Mouse (Mus musculus) kidney, postnatal 0 days (tissue): ENCODE results near the gene Chchd4. TPM values are rescaled to one million over a fixed set of nuclear protein-coding genes. Genes with fewer than 3 reads are reported as not detected.
A peak's percentile ranks its signal among the peaks of the same experiment; 100 is the strongest.

ENCODE experiments used
- ATAC-seq: fragments of 200-750 bp; cut with Nextera tagmentation; replicated peaks from 2 replicates; pipeline ENCODE4 v1.8.0; 2017; ENCODE audit warnings: low read depth, moderate number of reproducible peaks, moderate TSS enrichment, moderate library complexity; ENCODE audit not compliant: low FRiP score
- DNase-seq: peaks from one replicate; pipeline ENCODE4 v3.0.0-alpha.2; 2016; ENCODE audit warnings: low spot score
- H3K27ac ChIP-seq: fragments of 300-500 bp; sonication (generic); 2 replicates; pipeline ENCODE4 v1.5.1; 2014; ENCODE audit warnings: mild to moderate bottlenecking
- H3K27me3 ChIP-seq: fragments of 300-500 bp; sonication (generic); 2 replicates; pipeline ENCODE4 v1.6.1; 2014; ENCODE audit warnings: low read length, mixed read lengths; ENCODE audit not compliant: insufficient read depth
- H3K36me3 ChIP-seq: fragments of 300-500 bp; sonication (generic); 2 replicates; pipeline ENCODE4 v1.6.1; 2014; ENCODE audit warnings: low read length, mixed read lengths; ENCODE audit not compliant: insufficient read depth
- H3K4me1 ChIP-seq: fragments of 300-500 bp; sonication (generic); replicated peaks from 2 replicates; pipeline ENCODE4 v1.6.1; 2014; ENCODE audit warnings: antibody characterized with exemption, low read length, mixed read lengths; ENCODE audit not compliant: insufficient read depth
- H3K4me2 ChIP-seq: fragments of 300-500 bp; sonication (generic); 2 replicates; pipeline ENCODE4 v1.6.1; 2014; ENCODE audit warnings: mild to moderate bottlenecking, low read length, moderate library complexity, mixed read lengths
- H3K4me3 ChIP-seq: fragments of 300-500 bp; sonication (generic); replicated peaks from 2 replicates; pipeline ENCODE4 v1.5.1; 2014; ENCODE audit warnings: low read depth, low read length
- H3K9ac ChIP-seq: fragments of 300-500 bp; sonication (generic); 2 replicates; pipeline ENCODE4 v1.6.1; 2014; ENCODE audit warnings: low read depth, low read length
- H3K9me3 ChIP-seq: fragments of 300-500 bp; sonication (generic); replicated peaks from 2 replicates; pipeline ENCODE4 v1.6.1; 2016; ENCODE audit warnings: low read length, inconsistent platforms, mixed read lengths
- CTCF ChIP-seq: IDR thresholded peaks from 2 replicates; pipeline ENCODE4 v1.5.1; 2016; ENCODE audit warnings: antibody characterized with exemption, low read depth, mild to moderate bottlenecking, moderate library complexity
- WGBS: fragments of 180-500 bp; shearing (Covaris S2); extraction: QIAGEN DNeasy Blood & Tissue Kit; methylation state at CpG from one replicate; pipeline ENCODE4 v1.1.7; 2014; 5-methylcytosine and 5-hydroxymethylcytosine counted together
- polyA plus RNA-seq: library from polyadenylated mRNA; unstranded; fragments of >200 nt; fragmentation: Nextera tagmentation; extraction: Ambion mirVana; gene quantifications from 2 replicates; pipeline ENCODE4 v1.2.1, GENCODE M21; 2015

Gene Chchd4
- polyA plus RNA-seq, 1 experiment from 2014 or later, result 28.0 TPM

DNA sequence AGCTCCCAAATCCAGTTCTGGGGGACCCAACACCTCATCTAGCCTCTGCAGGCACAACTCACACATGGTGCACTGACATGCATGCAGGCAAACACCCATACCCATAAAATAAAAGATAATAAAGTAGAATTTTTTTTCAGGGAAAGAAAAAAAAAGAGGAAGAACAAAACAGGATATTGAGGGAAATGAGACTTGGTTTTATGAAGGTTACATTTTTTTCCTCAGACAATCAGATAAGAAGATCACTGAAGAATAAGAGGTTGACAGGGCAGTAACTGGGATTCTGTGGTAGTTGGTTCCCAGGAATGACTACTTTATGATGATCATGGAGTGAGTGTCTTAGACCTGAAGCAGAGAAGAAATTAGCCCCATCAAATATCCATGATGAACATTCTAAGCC lies 40.8 kb upstream of the Chchd4 start:
- Histone ChIP-seq H3K9ac (no peak overlapping the region), H3K4me3 (no peak overlapping the region), H3K4me1 (peaks cover 7% of the 10 kb centered on the region; the same call in 1 of the 2 replicates), H3K4me2 (peak overlapping the region; percentile 64), H3K27me3 (no peaks in the 10 kb centered on the region), H3K27ac (no peak overlapping the region), H3K36me3 (peaks cover 7% of the 10 kb centered on the region; the same call in 1 of the 2 replicates), H3K9me3 (no peaks in the 10 kb centered on the region)
- no peak for DNase-seq
- TF ChIP-seq CTCF, result no peak
- no peak for ATAC-seq

DNA sequence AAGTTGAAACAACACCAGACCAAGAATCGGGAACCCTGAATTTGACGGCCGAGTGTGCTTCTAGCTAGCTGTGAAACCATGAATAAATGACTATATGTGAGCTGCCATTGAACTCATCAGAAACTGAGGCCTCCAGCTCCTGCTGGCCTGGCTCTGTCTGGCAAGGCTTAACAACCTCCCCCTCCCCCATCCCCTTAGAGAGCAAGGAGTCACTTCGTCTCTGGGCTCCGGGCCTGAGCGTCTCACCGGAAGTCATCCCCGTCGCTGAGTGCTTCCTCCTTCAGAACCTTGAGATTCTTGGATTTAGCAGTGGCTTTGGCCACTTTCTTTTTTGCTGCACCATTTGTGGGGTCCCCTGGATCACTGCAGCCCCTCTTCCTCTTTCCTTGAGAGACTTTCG lies 36.9 kb upstream of the Chchd4 start:
- TF ChIP-seq CTCF, result no peak
- H3K36me3 ChIP-seq, result peaks cover 27% of the 10 kb centered on the region
- H3K9ac ChIP-seq, result no peak overlapping the region
- 67% methylated on average over 10 of the region's 10 CpGs for WGBS
- no peaks in the 10 kb centered on the region; the same call in 1 of the 2 replicates for H3K4me1 ChIP-seq
- H3K9me3 ChIP-seq, result no peaks in the 10 kb centered on the region
- no peak for DNase-seq
- no peak overlapping the region for H3K27ac ChIP-seq
- H3K4me3 ChIP-seq, result no peak overlapping the region
- no peak for ATAC-seq
- H3K4me2 ChIP-seq, result no peak overlapping the region
- H3K27me3 ChIP-seq, result no peaks in the 10 kb centered on the region

DNA sequence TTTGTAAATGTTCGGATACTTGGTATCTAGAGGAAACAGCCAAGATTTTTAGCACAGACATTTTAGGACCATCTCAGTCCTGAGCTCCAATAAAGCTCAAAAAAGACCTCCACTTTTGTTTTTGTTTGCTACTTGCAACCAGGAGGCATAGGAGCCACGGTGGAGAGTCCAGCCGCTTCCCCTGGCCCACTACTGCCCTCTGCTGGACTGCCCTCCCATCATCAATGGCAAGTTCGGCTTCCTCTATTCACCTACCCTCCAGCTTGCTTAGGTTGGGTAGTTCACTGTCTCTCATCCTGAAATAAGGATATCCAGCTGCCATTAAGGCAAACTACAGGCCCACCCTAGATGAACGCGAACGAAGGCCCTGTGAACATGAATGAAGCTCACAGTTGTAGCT lies 36.0 kb upstream of the Chchd4 start:
- no peak overlapping the region for H3K9ac ChIP-seq
- 45% methylated on average over 7 of the region's 7 CpGs for WGBS
- TF ChIP-seq CTCF, result peak; percentile 83

DNA sequence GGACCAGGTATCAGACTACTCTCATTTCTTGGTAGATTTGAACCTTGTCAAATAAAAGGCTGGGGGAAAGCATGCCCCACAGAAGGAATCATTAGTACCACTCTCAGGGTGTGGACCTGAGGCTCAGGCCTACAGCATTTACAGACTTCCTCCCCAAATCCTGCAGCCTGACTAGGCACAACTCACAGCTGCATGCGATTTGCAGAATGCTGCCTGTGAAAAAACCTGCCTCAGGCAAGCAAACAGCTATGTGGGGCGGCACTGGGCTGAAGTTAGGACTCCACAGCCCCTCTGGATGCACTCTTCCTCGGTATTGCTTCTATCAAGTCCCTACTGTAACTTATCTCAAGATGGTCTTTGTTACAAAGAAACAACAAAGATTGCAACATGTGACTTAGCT lies 34.7 kb upstream of the Chchd4 start:
- no peak for TF ChIP-seq CTCF
- Histone ChIP-seq H3K36me3 (peaks cover 49% of the 10 kb centered on the region), H3K9me3 (no peaks in the 10 kb centered on the region), H3K4me3 (no peak overlapping the region), H3K4me2 (no peak overlapping the region), H3K27ac (no peak overlapping the region), H3K4me1 (no peaks in the 10 kb centered on the region), H3K27me3 (no peaks in the 10 kb centered on the region), H3K9ac (no peak overlapping the region)
- 87% methylated on average over 3 of the region's 3 CpGs for WGBS
- DNase-seq (no peak), ATAC-seq (no peak)

More for the DNA sequence above, 36.0 kb upstream of the Chchd4 start:
- no peaks in the 10 kb centered on the region for H3K4me1 ChIP-seq
- no peaks in the 10 kb centered on the region for H3K9me3 ChIP-seq
- H3K4me2 ChIP-seq, result no peak overlapping the region
- H3K27me3 ChIP-seq, result no peaks in the 10 kb centered on the region
- H3K27ac ChIP-seq, result no peak overlapping the region
- peaks cover 36% of the 10 kb centered on the region for H3K36me3 ChIP-seq
- no peak overlapping the region for H3K4me3 ChIP-seq
- DNase-seq (peak; percentile 77), ATAC-seq (no peak)

DNA sequence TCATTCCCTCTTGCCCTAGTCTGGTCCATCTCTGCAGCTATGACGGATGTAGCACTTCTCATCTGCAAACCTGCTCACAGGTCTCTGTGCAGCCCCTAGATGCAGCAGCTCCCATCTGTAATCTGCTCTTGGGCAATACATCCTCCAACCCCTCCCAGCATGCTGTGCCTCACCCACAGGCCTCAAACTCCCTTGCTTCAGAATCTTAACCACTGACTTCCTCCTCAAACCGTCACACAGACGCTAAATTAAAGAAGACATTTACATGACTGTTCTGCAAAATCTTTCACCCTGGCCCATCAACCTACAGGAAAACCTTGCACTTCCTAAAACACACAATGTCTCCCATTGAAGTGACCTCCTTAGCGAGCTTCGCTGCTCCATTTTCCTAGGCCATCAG lies 32.7 kb upstream of the Chchd4 start:
- Histone ChIP-seq H3K9me3 (no peaks in the 10 kb centered on the region), H3K27me3 (no peaks in the 10 kb centered on the region), H3K4me1 (no peaks in the 10 kb centered on the region), H3K27ac (no peak overlapping the region), H3K4me3 (no peak overlapping the region), H3K4me2 (no peak overlapping the region), H3K36me3 (peaks cover 61% of the 10 kb centered on the region), H3K9ac (no peak overlapping the region)
- ATAC-seq, result no peak
- TF ChIP-seq CTCF, result no peak
- no peak for DNase-seq
- WGBS, result 91% methylated on average over 5 of the region's 5 CpGs

DNA sequence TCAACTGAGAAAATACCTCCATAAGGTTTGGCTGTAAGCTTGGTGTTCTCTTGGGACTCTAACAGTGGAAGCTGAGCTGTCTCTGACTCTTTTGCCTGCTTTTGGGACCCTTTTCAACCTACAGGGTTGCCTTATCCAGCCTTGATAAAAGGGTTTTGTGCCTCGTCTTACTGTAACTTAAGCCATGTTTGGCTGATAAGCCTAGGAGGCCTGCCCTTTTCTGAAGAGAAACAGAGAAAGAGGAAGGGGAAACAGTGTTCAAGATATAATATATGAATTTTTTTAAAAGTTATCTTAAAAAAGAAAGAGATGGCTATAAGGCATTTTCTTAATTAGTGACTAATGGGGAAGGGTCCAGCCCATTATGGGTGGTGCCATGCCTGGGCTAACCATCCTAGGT lies 30.0 kb upstream of the Chchd4 start:
- ATAC-seq, result no peak
- no peak overlapping the region for H3K9ac ChIP-seq
- 95% methylated on average over 1 of the region's 1 CpGs for WGBS
- H3K4me3 ChIP-seq, result no peak overlapping the region
- no peak for DNase-seq
- H3K4me1 ChIP-seq, result no peaks in the 10 kb centered on the region
- peaks cover 87% of the 10 kb centered on the region for H3K36me3 ChIP-seq
- H3K4me2 ChIP-seq, result no peak overlapping the region
- no peaks in the 10 kb centered on the region for H3K9me3 ChIP-seq
- H3K27me3 ChIP-seq, result no peaks in the 10 kb centered on the region
- TF ChIP-seq CTCF, result no peak
- no peak overlapping the region for H3K27ac ChIP-seq

DNA sequence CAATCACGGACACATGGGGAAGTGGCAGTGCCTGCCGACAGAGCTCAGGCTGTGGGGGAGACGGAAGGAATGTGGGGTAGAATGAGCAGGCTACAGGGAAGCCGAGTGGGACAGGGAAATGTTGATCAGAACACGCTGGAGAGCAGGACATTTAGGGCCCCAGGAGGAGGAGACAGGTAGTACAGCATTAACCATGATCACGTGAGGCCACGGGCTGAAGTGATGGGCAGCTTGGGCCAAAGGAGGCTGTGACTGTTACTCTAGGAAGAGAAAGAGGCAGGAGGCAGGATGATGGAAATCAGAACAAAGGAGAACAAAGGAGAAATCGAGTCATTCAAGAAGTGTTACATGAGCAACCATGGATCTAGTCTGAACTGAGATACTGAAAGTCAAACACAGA lies 21.2 kb upstream of the Chchd4 start:
- Histone ChIP-seq H3K27me3 (no peaks in the 10 kb centered on the region), H3K9ac (no peak overlapping the region), H3K4me1 (no peaks in the 10 kb centered on the region), H3K4me3 (no peak overlapping the region), H3K27ac (no peak overlapping the region), H3K9me3 (no peaks in the 10 kb centered on the region), H3K36me3 (peaks cover 61% of the 10 kb centered on the region), H3K4me2 (no peak overlapping the region)
- 84% methylated on average over 8 of the region's 8 CpGs for WGBS
- TF ChIP-seq CTCF, result no peak
- ATAC-seq (0 out of 2 replicates have a peak, but pooled peaks have one; percentile 45), DNase-seq (no peak)
